Mouse (Mus musculus) lung, postnatal 0 days (tissue): Measurements from ENCODE around the gene Slc2a3.

Experiments used
- CTCF ChIP-seq: IDR thresholded peaks from 2 replicates; pipeline ENCODE4 v1.5.1; 2016; ENCODE audit warnings: antibody characterized with exemption, mild to moderate bottlenecking
- EP300 ChIP-seq: IDR thresholded peaks from 2 replicates; pipeline ENCODE4 v1.6.1; 2016; ENCODE audit warnings: antibody characterized with exemption, mild to moderate bottlenecking, control low read depth

DNA sequence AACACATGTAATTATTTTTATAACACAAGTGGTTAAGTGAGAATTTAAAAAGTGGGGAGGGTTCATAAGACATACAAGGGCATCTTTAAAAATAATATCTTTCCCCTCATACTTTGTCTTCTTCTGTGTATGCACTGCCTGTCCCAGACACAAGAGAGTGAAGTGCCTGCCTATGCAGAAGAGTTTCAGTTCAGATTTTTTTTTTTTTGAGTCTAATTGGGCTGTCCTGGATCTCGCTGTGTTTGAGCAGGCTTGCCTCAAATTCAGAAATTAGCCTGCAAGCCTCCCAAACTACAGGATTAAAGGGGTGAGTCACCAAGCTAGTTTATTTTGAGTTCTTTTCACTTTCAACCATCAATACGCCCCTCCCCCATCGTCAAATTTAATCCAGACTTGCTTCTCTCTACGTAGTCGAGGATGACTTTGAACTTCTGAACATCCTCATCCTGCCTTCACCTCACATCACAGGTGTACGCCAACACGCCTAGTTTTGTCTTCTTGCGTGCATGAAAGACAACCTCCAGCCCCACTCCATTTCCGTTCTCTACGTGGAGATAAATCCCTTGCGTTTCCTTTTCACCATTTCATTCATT, 8.7 kb upstream of the Slc2a3 start:
- TF ChIP-seq EP300, result no peak
- no peak for TF ChIP-seq CTCF
